Mouse (Mus musculus): ENCODE measurements around the gene Pgam5. TPM values are rescaled to one million over a fixed set of nuclear protein-coding genes. Genes with fewer than 3 reads are reported as not detected.

The Pgam5 gene
- polyA plus RNA-seq, 1 experiment = 40.8 TPM

- Histone ChIP-seq H3K4me1 (replicated peaks; ENCODE audit: control insufficient read depth, insufficient read depth, low read length) (no peaks in the 10 kb centered on the region), H3K36me3 (ENCODE audit: control insufficient read depth, insufficient read depth, low read length) (peaks cover 62% of the 10 kb centered on the region), H3K27ac (ENCODE audit: control insufficient read depth, insufficient read depth, low read length) (no peak overlapping the region), H3K4me3 (ENCODE audit: control insufficient read depth, insufficient read depth, low read length) (no peak overlapping the region), H3K27me3 (ENCODE audit: control insufficient read depth, insufficient read depth, low read length) (no peaks in the 10 kb centered on the region)
- TF ChIP-seq CTCF (IDR thresholded peaks at IDR 0.05; ENCODE audit: borderline replicate concordance, control insufficient read depth, extremely low read depth, insufficient read depth, low read length, poor library complexity) = no peak
- no peak for TF ChIP-seq POLR2A (IDR thresholded peaks at IDR 0.05; ENCODE audit: control insufficient read depth, extremely low read depth, insufficient read depth, low read length, poor library complexity)
- WGBS = 99% methylated on average over 6 of the region's 6 CpGs
- no peak for DNase-seq
Measured at GRCm38 (mm10) chr5:110222757-110223156, 47.0 kb downstream of the Pgam5 start.

DNA sequence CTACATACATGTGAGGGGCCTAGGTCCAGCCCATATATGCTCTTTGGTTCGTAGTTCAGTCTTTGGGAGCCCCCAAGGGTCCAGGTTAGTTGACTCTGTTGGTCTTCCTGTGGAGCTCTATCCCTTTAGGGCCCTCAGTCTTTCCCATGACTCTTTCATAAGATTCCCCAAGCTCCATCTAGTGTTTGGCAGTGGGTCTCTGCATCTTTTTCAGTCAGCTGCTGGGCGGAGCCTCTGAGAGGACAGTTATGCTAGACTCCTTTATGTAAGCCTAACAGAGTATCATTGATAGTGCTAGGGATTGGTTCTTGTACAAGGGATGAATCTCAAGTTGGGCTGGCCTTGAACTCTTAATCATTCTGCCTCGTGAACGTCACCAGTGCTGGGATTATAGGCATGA is 49.4 kb downstream of the Pgam5 start:
- no peak for DNase-seq
- Histone ChIP-seq H3K36me3 (ENCODE audit: control insufficient read depth, insufficient read depth, low read length) (peaks cover 75% of the 10 kb centered on the region), H3K27me3 (ENCODE audit: control insufficient read depth, insufficient read depth, low read length) (no peaks in the 10 kb centered on the region), H3K4me1 (replicated peaks; ENCODE audit: control insufficient read depth, insufficient read depth, low read length) (no peaks in the 10 kb centered on the region), H3K4me3 (ENCODE audit: control insufficient read depth, insufficient read depth, low read length) (no peak overlapping the region), H3K27ac (ENCODE audit: control insufficient read depth, insufficient read depth, low read length) (no peak overlapping the region)
- 98% methylated on average over 4 of the region's 4 CpGs for WGBS
- TF ChIP-seq CTCF (IDR thresholded peaks at IDR 0.05; ENCODE audit: borderline replicate concordance, control insufficient read depth, extremely low read depth, insufficient read depth, low read length, poor library complexity) (no peak), POLR2A (IDR thresholded peaks at IDR 0.05; ENCODE audit: control insufficient read depth, extremely low read depth, insufficient read depth, low read length, poor library complexity) (no peak)

- no peak for TF ChIP-seq CTCF (IDR thresholded peaks at IDR 0.05; ENCODE audit: borderline replicate concordance, control insufficient read depth, extremely low read depth, insufficient read depth, low read length, poor library complexity)
Measured at GRCm38 (mm10) chr5:110216780-110217179, 52.9 kb downstream of the Pgam5 start.

GRCm38 (mm10) chr5:110211312-110211711 is 58.4 kb downstream of the Pgam5 start:
- TF ChIP-seq CTCF (IDR thresholded peaks at IDR 0.05; ENCODE audit: borderline replicate concordance, control insufficient read depth, extremely low read depth, insufficient read depth, low read length, poor library complexity) (no peak), POLR2A (IDR thresholded peaks at IDR 0.05; ENCODE audit: control insufficient read depth, extremely low read depth, insufficient read depth, low read length, poor library complexity) (no peak)
- DNase-seq = no peak
- Histone ChIP-seq H3K27ac (ENCODE audit: control insufficient read depth, insufficient read depth, low read length) (no peak overlapping the region), H3K4me3 (ENCODE audit: control insufficient read depth, insufficient read depth, low read length) (no peak overlapping the region), H3K36me3 (ENCODE audit: control insufficient read depth, insufficient read depth, low read length) (peaks cover 61% of the 10 kb centered on the region), H3K4me1 (replicated peaks; ENCODE audit: control insufficient read depth, insufficient read depth, low read length) (no peaks in the 10 kb centered on the region), H3K27me3 (ENCODE audit: control insufficient read depth, insufficient read depth, low read length) (no peaks in the 10 kb centered on the region)
- WGBS = 81% methylated on average over 2 of the region's 2 CpGs

More at GRCm38 (mm10) chr5:110216780-110217179, 52.9 kb downstream of the Pgam5 start:
- WGBS = 96% methylated on average over 3 of the region's 3 CpGs
- Histone ChIP-seq H3K4me3 (ENCODE audit: control insufficient read depth, insufficient read depth, low read length) (no peak overlapping the region), H3K36me3 (ENCODE audit: control insufficient read depth, insufficient read depth, low read length) (peaks cover 69% of the 10 kb centered on the region), H3K27me3 (ENCODE audit: control insufficient read depth, insufficient read depth, low read length) (no peaks in the 10 kb centered on the region), H3K4me1 (replicated peaks; ENCODE audit: control insufficient read depth, insufficient read depth, low read length) (no peaks in the 10 kb centered on the region), H3K27ac (ENCODE audit: control insufficient read depth, insufficient read depth, low read length) (no peak overlapping the region)
- no peak for DNase-seq

Other genes starting within 250 kb of the Pgam5 start
- gene Gm17655, start 197.4 kb downstream of the Pgam5 start, polyA plus RNA-seq (2012; rRNA removed) = 0.32 and 0.98 TPM in 2 replicates
- gene Gm35315, start 175.5 kb downstream of the Pgam5 start, polyA plus RNA-seq (2012; rRNA removed) = 0.30 and 0.31 TPM in 2 replicates
- gene Plcxd1, start 169.9 kb downstream of the Pgam5 start, polyA plus RNA-seq (2012; rRNA removed) = 3.9 and 5.0 TPM in 2 replicates
- gene Gtpbp6, start 161.7 kb downstream of the Pgam5 start, polyA plus RNA-seq (2012; rRNA removed) = 260 and 301 TPM in 2 replicates
- gene Zfp605, start 159.8 kb downstream of the Pgam5 start, polyA plus RNA-seq (2012; rRNA removed) = 0.73 and 0.80 TPM in 2 replicates
- gene Chfr, start 134.1 kb downstream of the Pgam5 start, polyA plus RNA-seq (2012; rRNA removed) = 180 and 185 TPM in 2 replicates
- 11.5 and 12.3 TPM in 2 replicates for gene Golga3, start 93.2 kb downstream of the Pgam5 start, polyA plus RNA-seq (2012; rRNA removed)
- 12.9 and 13.5 TPM in 2 replicates for gene Ankle2, start 38.9 kb downstream of the Pgam5 start, polyA plus RNA-seq (2012; rRNA removed)
- gene Pxmp2, start 16.3 kb upstream of the Pgam5 start, polyA plus RNA-seq (2012; rRNA removed) = 3.5 and 4.7 TPM in 2 replicates
- 27.5 and 36.4 TPM in 2 replicates for gene Pole, start 16.4 kb upstream of the Pgam5 start, polyA plus RNA-seq (2012; rRNA removed)
- 0.77 and 0.84 TPM in 2 replicates for gene P2rx2, start 73.3 kb upstream of the Pgam5 start, polyA plus RNA-seq (2012; rRNA removed)
- 0.28 and 0.73 TPM in 2 replicates for gene Lrcol1, start 74.8 kb upstream of the Pgam5 start, polyA plus RNA-seq (2012; rRNA removed)
- gene Fbrsl1, start 178.6 kb upstream of the Pgam5 start, polyA plus RNA-seq (2012; rRNA removed) = 129 and 200 TPM in 2 replicates